8 mouse cellular contexts compared by ENCODE assay signal in the genomic region with DNA sequence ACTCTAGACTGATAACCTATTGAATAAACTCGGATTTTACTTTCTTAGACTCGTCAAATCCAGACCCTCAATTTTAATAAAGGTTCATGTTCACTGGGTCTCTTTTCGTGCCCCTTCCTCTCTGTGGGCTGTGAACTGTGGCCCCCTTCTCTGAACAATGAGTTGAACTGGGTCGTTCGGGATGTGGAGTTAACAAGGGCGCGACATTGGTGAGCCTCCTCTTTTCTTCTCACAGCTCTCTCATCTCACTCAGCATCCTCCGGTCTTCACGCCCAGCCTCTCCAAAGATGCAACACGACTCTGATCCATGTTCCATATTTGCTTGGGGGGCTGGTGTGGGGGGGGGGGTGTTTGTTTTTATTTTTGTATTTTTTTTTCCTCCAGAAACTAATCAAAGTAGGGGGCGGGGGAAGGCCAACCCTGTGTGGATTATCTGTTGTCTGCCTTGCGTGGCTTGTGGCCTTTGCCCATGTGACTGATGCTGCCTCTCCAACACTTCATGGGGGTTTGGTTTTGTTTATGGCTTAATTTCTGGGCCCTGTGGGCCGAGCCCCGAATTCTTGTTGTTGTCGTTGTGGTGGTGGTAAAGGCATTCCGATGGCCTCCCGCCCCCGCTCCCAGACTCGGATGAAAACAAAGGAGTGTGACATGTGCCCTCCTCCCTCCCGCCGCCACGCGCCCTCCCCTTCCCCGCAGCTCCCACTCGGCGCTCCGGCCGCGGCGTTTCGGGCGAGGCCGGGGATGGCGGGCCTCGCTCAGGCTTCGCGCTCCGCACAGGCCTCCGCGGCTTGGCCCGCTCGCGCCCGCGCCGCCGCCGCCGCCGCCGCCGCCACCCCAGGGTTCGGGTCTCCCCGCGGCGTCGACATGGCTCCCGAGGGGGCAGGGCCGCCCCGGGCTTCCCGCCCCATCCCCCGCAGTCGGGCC. TPM values are rescaled to one million over a fixed set of nuclear protein-coding genes. Genes with fewer than 3 reads are reported as not detected.
A peak's percentile ranks its signal among the peaks of the same experiment; 100 is the strongest.
DNase-seq lines count a peak whose midpoint lies in the region; ATAC-seq and TF ChIP-seq lines count a peak whose summit lies in the region.

No protein-coding gene starts in this region.

- no peak for TF ChIP-seq EP300 in heart, postnatal 0 days (IDR thresholded peaks at IDR 0.05; ENCODE audit: low read depth)
- no peak for TF ChIP-seq EP300 in liver, postnatal 0 days (IDR thresholded peaks at IDR 0.05; ENCODE audit: low read depth)

- H3K4me3 ChIP-seq in forebrain, embryonic 14.5 days (ENCODE audit: low read depth, low read length) = peak overlapping the region; percentile 94
- H3K4me3 ChIP-seq in heart, postnatal 0 days (ENCODE audit: low read depth, low read length) = peak overlapping the region; percentile 96
- H3K4me3 ChIP-seq in liver, postnatal 0 days (ENCODE audit: low read depth, low read length) = peak overlapping the region; percentile 95
- H3K4me3 ChIP-seq in neural tube, embryonic 13.5 days = peak overlapping the region; percentile 93
- peak overlapping the region; percentile 77 for H3K4me3 ChIP-seq in thymus, adult 2 months (ENCODE audit: control insufficient read depth, insufficient read depth, low read length)

- peaks cover 16% of the 10 kb centered on the region for H3K36me3 ChIP-seq in forebrain, embryonic 14.5 days (ENCODE audit: control insufficient read depth, insufficient read depth, low read length)
- no peaks in the 10 kb centered on the region for H3K36me3 ChIP-seq in heart, postnatal 0 days (replicated peaks; ENCODE audit: control insufficient read depth, insufficient read depth, low read length)
- no peaks in the 10 kb centered on the region; the same call in 1 of the 2 replicates for H3K36me3 ChIP-seq in liver, postnatal 0 days (replicated peaks; ENCODE audit: insufficient read depth, low read length)
- 0 out of 2 replicates have a peak, but pooled peaks cover 12% of the 10 kb centered on the region for H3K36me3 ChIP-seq in neural tube, embryonic 13.5 days
- H3K36me3 ChIP-seq in thymus, adult 2 months (ENCODE audit: control insufficient read depth, insufficient read depth, low read length) = no peaks in the 10 kb centered on the region

- no peaks in the 10 kb centered on the region for H3K27me3 ChIP-seq in forebrain, embryonic 14.5 days (replicated peaks; ENCODE audit: control insufficient read depth, insufficient read depth, low read length)
- no peaks in the 10 kb centered on the region for H3K27me3 ChIP-seq in heart, postnatal 0 days (ENCODE audit: control insufficient read depth, insufficient read depth, low read length)
- no peaks in the 10 kb centered on the region for H3K27me3 ChIP-seq in liver, postnatal 0 days (ENCODE audit: insufficient read depth, low read length)
- no peaks in the 10 kb centered on the region for H3K27me3 ChIP-seq in neural tube, embryonic 13.5 days
- no peaks in the 10 kb centered on the region for H3K27me3 ChIP-seq in thymus, adult 2 months (ENCODE audit: control insufficient read depth, insufficient read depth, low read length)

- TF ChIP-seq CTCF in heart, postnatal 0 days (IDR thresholded peaks at IDR 0.05; ENCODE audit: low read depth) = no peak
- no peak for TF ChIP-seq CTCF in liver, postnatal 0 days (IDR thresholded peaks at IDR 0.05; ENCODE audit: low read depth)
- no peak for TF ChIP-seq CTCF in thymus, adult 2 months (IDR thresholded peaks at IDR 0.05; ENCODE audit: borderline replicate concordance, control insufficient read depth, extremely low read depth, insufficient read depth, low read length, poor library complexity)

- peak overlapping the region; percentile 74 for H3K4me2 ChIP-seq in forebrain, embryonic 14.5 days (ENCODE audit: low read length)
- H3K4me2 ChIP-seq in heart, postnatal 0 days (ENCODE audit: low read depth, low read length) = peak overlapping the region; percentile 70
- peak overlapping the region; percentile 82 for H3K4me2 ChIP-seq in liver, postnatal 0 days (ENCODE audit: low read depth, low read length)
- H3K4me2 ChIP-seq in neural tube, embryonic 13.5 days = peak overlapping the region; percentile 74

- 1% methylated on average over 37 of the region's 63 CpGs for WGBS in forebrain, embryonic 14.5 days
- under 1% methylated on average over 49 of the region's 63 CpGs for WGBS in heart, postnatal 0 days
- WGBS in liver, postnatal 0 days (ENCODE audit: insufficient replicate concordance) = under 1% methylated on average over 35 of the region's 63 CpGs
- 1% methylated on average over 43 of the region's 63 CpGs for WGBS in neural tube, embryonic 13.5 days
- 1% methylated on average over 63 of the region's 63 CpGs for WGBS in thymus, adult 2 months

- H3K9ac ChIP-seq in forebrain, embryonic 14.5 days (ENCODE audit: low read length) = peak overlapping the region; percentile 100
- peak overlapping the region; percentile 97 for H3K9ac ChIP-seq in heart, postnatal 0 days (replicated peaks; ENCODE audit: low read depth, low read length)
- peak overlapping the region; percentile 98 for H3K9ac ChIP-seq in liver, postnatal 0 days (replicated peaks)
- H3K9ac ChIP-seq in neural tube, embryonic 13.5 days = peak overlapping the region; percentile 100

- H3K4me1 ChIP-seq in forebrain, embryonic 14.5 days (ENCODE audit: control insufficient read depth, insufficient read depth, low read length) = peaks cover 24% of the 10 kb centered on the region
- peaks cover 12% of the 10 kb centered on the region for H3K4me1 ChIP-seq in heart, postnatal 0 days (ENCODE audit: control insufficient read depth, insufficient read depth)
- peaks cover 14% of the 10 kb centered on the region for H3K4me1 ChIP-seq in liver, postnatal 0 days (ENCODE audit: insufficient read depth)
- peaks cover 28% of the 10 kb centered on the region for H3K4me1 ChIP-seq in neural tube, embryonic 13.5 days (replicated peaks)
- H3K4me1 ChIP-seq in thymus, adult 2 months (replicated peaks; ENCODE audit: control insufficient read depth, insufficient read depth, low read length) = no peaks in the 10 kb centered on the region; the same call in 1 of the 2 replicates

- no peaks in the 10 kb centered on the region for H3K9me3 ChIP-seq in forebrain, embryonic 14.5 days (replicated peaks; ENCODE audit: control insufficient read depth, low read length)
- H3K9me3 ChIP-seq in heart, postnatal 0 days (replicated peaks; ENCODE audit: control insufficient read depth, low read length) = no peaks in the 10 kb centered on the region
- H3K9me3 ChIP-seq in liver, postnatal 0 days (ENCODE audit: low read length) = no peaks in the 10 kb centered on the region
- no peaks in the 10 kb centered on the region for H3K9me3 ChIP-seq in neural tube, embryonic 13.5 days

- TF ChIP-seq POLR2A in thymus, adult 2 months (IDR thresholded peaks at IDR 0.05; ENCODE audit: control insufficient read depth, extremely low read depth, insufficient read depth, low read length, poor library complexity) = no peak

- DNase-seq in MEL-GATA-1-ER (ENCODE audit: extremely low read depth, low read depth) = peak; percentile 21
- DNase-seq in cerebellum, adult 11-12 months = peak; percentile 71
- peak; percentile 69 for DNase-seq in forebrain, embryonic 14.5 days (ENCODE audit: low spot score)
- peak; percentile 61 for DNase-seq in heart, postnatal 0 days (ENCODE audit: low spot score)
- DNase-seq in kidney, postnatal 36 days = peak; percentile 45 to 66
- peak; percentile 64 for DNase-seq in liver, postnatal 0 days
- peak; percentile 57 for DNase-seq in thymus, adult 2 months

- peak overlapping the region; percentile 99 for H3K27ac ChIP-seq in forebrain, embryonic 14.5 days (ENCODE audit: low read depth, low read length)
- H3K27ac ChIP-seq in heart, postnatal 0 days (ENCODE audit: low read depth) = peak overlapping the region; percentile 95
- peak overlapping the region; percentile 96 for H3K27ac ChIP-seq in liver, postnatal 0 days (ENCODE audit: low read depth)
- peak overlapping the region; percentile 100 for H3K27ac ChIP-seq in neural tube, embryonic 13.5 days (replicated peaks)
- H3K27ac ChIP-seq in thymus, adult 2 months (ENCODE audit: control insufficient read depth, insufficient read depth, low read length) = peak overlapping the region; percentile 51; the same call in 1 of the 2 replicates

- ATAC-seq in forebrain, embryonic 14.5 days = peak; percentile 72; the same call in 1 of the 2 replicates
- peak; percentile 47 for ATAC-seq in heart, postnatal 0 days (ENCODE audit: insufficient read depth, low read depth)
- peak; percentile 19 for ATAC-seq in liver, postnatal 0 days
- ATAC-seq in neural tube, embryonic 13.5 days (ENCODE audit: low read depth) = peak; percentile 79

RNA-seq across cellular contexts. Expression of a gene that starts 2.0 kb away (rescaled TPM):
- 370 and 404 TPM in 2 replicates for polyA plus RNA-seq in forebrain, embryonic 14.5 days (2014; fragmentation: Nextera tagmentation; extraction: Ambion mirVana)
- total RNA-seq in heart, postnatal 0 days (2014; rRNA removed; ENCODE audit: low replicate concordance) = 47.6 and 77.8 TPM in 2 replicates
- 27.1 and 33.8 TPM in 2 replicates for polyA plus RNA-seq in heart, postnatal 0 days (2015; fragmentation: Nextera tagmentation; extraction: Ambion mirVana)
- polyA plus RNA-seq in liver, postnatal 0 days (2015; fragmentation: Nextera tagmentation; extraction: Ambion mirVana) = 8.1 and 9.1 TPM in 2 replicates
- 256 and 285 TPM in 2 replicates for polyA plus RNA-seq in neural tube, embryonic 13.5 days (2015; fragmentation: Nextera tagmentation; extraction: Ambion mirVana)
- polyA plus RNA-seq in thymus, adult 2 months (2012; rRNA removed) = 16.7 and 18.8 TPM in 2 replicates

Comparison
In these comparisons a context has a peak if more than half of its experiments do, and no peak if none do; other contexts are left out.
1. Peak in every context shown above with its lines: DNase-seq, ATAC-seq, H3K4me3 ChIP-seq and H3K27ac ChIP-seq.
2. DNase-seq: peak in every context shown above with its lines; median percentile 71 in cerebellum, adult 11-12 months; 69 in forebrain, embryonic 14.5 days; 64 in liver, postnatal 0 days; 61 in heart, postnatal 0 days; 57 in thymus, adult 2 months; 56 in kidney, postnatal 36 days; 21 in MEL-GATA-1-ER.
3. ATAC-seq: peak in every context shown above with its lines; median percentile 79 in neural tube, embryonic 13.5 days; 72 in forebrain, embryonic 14.5 days; 47 in heart, postnatal 0 days; 19 in liver, postnatal 0 days.